Mouse (Mus musculus): Measurements from ENCODE around the gene Hamp.

Hamp gene

DNA sequence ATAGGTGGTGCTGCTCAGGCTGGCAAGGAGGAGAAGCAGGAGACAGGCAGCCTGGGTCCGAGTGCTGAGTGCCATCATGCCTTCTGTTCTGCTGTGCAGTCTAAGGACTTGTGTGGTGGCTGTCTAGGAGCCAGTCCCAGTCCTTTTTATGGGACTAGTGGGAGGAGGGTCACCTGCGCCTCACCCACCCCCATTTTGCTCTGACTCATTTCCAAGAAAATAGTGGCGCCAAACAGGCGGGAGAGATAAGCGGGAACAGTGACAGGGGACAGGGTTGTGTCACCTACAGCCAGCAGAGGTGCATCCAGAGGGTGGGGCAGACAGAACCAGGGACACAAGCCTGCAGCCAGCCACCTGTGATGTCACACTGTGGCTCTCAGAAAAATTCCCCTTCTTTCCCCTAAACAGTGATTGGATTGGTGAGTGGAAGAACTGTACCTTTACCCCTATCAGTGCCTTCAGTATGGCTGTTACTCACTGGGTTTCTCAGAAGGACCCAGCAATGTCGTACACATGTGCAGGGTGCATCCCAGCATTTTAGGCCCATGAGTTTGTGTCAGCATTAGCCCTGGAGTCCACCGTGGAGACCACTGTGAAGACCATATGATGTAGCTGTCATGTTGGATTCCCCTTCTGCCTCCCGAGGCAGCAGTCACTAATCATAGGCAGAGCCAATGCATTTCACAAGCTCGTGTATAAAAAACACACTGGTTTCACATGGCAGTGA is at the start of gene Hamp:
Gene Hamp, minus strand, starts transcription at position 124 of the 727 bp plus-strand sequence.
- no peak for DNase-seq (ENCODE audit: inconsistent ontology term)

DNA sequence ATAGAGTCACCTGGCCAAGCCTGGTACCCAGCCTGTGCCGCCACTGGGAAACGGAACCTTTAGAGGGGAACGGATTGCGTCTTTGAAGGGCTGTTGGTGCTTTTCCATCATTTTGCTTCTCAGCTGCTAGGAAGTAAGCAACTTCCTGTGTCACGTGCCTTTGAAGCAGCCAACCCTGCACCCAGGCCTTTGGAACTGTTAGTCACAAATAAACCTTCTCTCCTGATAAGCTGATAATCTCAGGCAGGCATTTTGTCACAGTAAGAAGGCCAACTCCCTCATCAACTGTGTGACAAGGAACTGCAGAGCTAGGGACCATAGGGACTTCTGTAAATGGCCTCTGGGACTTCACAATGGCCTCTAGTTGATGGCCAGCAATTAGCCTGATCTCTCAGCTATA is 48.3 kb upstream of the Hamp start:
- no peak for DNase-seq (ENCODE audit: inconsistent ontology term)

GRCm38 (mm10) chr7:30988519-30989162 is 44.8 kb upstream of the Hamp start:
- no peak for DNase-seq (ENCODE audit: inconsistent ontology term)

DNA sequence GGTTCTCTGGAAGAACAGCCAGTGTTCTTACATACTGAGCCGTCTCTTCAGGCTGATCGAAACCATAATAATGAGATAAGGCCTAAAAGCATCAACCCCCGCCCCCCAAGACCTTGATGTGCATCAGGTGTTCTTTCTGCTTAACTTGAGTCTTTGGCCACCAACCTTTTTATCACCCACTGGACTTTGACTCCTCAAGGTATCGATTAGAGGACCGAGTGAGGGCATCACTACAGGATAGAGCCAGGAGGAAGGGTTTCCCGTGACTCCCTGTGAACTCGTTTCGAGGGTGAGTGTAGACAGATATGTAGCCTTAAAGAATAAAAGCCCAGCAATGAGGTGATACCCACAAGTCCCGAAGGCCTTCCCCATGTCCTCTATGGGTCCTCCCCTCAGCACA is 41.5 kb upstream of the Hamp start:
- no peak for DNase-seq (ENCODE audit: inconsistent ontology term)

DNA sequence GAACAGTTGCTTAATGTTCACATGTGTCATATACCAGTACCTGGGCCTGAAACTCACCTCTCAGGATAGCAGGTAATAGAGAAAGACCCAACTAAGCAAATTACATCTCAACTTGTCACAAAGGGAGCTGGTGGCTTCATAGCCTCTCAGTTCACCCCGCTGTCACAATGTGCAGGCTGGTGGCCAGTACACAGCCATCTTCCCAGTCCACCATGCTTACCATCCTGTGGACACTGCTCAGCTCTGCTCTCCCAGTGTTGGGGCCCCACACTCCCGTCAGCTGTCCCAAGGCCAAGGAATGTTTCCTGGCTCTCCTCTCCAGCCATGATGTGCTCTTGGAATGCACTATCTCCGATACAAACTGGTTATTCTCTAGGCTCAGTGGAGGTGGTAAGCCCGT is 37.9 kb upstream of the Hamp start:
- DNase-seq (ENCODE audit: inconsistent ontology term): no peak

GRCm38 (mm10) chr7:30973501-30974289 is 29.9 kb upstream of the Hamp start, which contains the start of gene Fam187b:
Gene Fam187b (plus strand): TSS chr7:30973790.
- DNase-seq (ENCODE audit: inconsistent ontology term): peak; percentile 94

DNA sequence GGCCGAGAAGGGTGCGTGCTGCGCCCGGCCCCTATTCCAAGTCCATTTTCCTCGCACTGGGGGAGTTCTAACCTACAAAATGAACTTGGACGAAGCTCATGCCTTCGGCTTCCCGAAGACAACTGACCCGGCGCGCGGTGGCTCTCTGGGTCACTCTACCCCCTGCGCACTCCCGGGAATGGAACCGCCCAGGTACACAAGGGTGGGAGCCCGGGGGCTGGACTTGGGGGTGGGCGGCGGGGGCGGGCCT is 29.3 kb upstream of the Hamp start, which contains the start of gene Lsr:
Gene Lsr, minus strand, starts transcription at position 214 of the 250 bp plus-strand sequence.
- DNase-seq (ENCODE audit: inconsistent ontology term): no peak

GRCm38 (mm10) chr7:30972426-30973250 is 28.8 kb upstream of the Hamp start:
- no peak for DNase-seq (ENCODE audit: inconsistent ontology term)

- DNase-seq (ENCODE audit: inconsistent ontology term): no peak
Observed at GRCm38 (mm10) chr7:30971901-30972300, 28.1 kb upstream of the Hamp start.

- no peak for DNase-seq (ENCODE audit: inconsistent ontology term)
Observed at GRCm38 (mm10) chr7:30969174-30969573, 25.3 kb upstream of the Hamp start.

DNA sequence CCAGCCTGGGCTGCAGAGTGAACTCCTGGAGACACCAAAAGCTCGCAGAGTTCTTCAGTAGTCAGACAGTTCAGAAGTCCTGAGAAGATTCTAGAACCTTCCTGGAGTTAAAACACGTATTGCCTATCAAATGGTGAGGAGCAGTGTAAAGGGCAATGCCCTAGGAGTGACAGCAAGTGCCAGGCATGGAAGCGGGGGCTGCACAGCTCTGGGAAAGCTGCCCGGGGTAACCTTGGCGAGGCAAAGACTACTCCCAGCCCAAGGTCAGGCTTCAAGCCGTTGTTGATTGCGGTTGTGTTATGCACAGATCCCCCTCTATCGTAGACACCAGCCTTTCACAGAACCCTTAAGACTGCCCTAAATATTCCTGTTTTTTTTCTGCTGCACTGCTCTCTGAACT is 24.8 kb upstream of the Hamp start:
- DNase-seq (ENCODE audit: inconsistent ontology term): no peak

- DNase-seq (ENCODE audit: inconsistent ontology term): no peak
Observed at GRCm38 (mm10) chr7:30966657-30967056, 22.8 kb upstream of the Hamp start.

DNA sequence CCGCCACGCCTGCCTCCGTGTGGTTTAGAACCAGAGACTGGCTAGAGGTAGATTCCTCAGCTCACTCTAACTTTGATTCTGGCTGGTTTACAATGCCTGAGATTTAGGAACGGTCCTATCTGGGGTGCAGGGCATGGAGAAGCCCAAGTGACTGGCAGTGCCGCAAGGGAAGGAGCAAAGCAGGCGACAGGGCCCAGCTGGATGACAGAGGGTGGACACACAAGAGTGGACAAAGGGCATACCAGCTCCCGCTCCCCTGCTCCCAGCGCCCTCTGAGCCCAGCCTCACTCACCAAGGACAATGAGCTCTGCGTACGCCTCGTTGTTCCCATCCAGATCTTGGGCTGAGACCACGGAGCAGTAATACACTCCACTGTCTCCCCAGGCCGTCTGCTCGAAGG is 21.8 kb upstream of the Hamp start:
- DNase-seq (ENCODE audit: inconsistent ontology term): no peak

- DNase-seq (ENCODE audit: inconsistent ontology term): no peak
Observed at GRCm38 (mm10) chr7:30964366-30964765, 20.5 kb upstream of the Hamp start.

DNA sequence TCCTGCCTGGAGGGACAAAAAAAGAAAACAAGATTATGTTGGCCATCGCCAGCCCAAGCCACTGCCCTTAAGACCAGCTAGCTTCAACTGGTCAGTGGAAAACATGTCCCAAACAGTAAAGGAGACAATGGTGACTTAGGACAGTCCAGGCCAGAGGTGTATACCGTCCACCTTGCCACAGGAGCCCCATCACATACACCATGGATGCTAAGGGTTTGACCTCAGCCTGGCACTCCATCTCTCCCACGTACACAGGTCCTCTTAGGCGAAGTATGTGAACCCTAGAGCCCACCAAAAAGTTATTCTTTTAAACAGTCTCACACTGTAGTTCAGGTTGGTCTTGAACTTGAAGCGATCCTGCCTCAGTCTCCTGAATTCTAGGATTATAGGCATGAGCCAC is 19.0 kb upstream of the Hamp start:
- DNase-seq (ENCODE audit: inconsistent ontology term): no peak

DNA sequence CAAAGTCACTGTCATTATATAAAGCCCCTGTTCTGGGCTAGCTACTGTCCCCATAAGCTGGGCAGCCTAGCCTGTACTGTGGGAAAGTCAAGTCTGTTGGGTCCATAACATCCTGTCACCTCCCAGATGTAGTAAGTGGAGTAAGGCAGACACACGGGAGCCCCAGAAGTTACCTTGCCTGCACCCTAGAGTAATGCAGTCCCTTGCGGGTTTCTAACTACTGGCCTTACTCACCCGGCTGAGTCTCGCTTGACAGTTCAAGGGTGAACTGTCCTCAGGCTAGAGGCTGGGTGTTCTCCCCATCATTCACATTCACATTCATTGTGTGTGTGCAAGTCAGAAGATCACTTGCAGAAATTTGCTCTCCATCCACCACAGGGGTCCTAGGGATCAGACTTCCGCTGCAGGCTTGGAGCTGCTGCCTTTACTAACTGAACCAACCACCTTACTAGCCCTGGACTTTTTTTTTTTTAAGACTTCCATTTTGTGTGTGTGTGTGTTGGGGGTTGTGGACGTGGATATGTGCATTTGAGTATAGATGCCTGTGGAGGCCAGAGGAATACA is 16.0 kb upstream of the Hamp start:
- DNase-seq (ENCODE audit: inconsistent ontology term): no peak

- no peak for DNase-seq (ENCODE audit: inconsistent ontology term)
Observed at GRCm38 (mm10) chr7:30958866-30959487, 15.1 kb upstream of the Hamp start.

- no peak for DNase-seq (ENCODE audit: inconsistent ontology term)
Observed at GRCm38 (mm10) chr7:30958109-30958865, 14.5 kb upstream of the Hamp start.

- peak; percentile 95 for DNase-seq (ENCODE audit: inconsistent ontology term)
Observed at GRCm38 (mm10) chr7:30957367-30957783, 13.5 kb upstream of the Hamp start.

GRCm38 (mm10) chr7:30956756-30957366 is 13.0 kb upstream of the Hamp start, which contains the start of gene Usf2:
Gene Usf2 (minus strand): TSS chr7:30956803.
- DNase-seq (ENCODE audit: inconsistent ontology term): peak; percentile 85

Measured in Muller cell, postnatal 12 days (primary cell).